Mouse (Mus musculus) 416B (cell line): ENCODE measurements at regions not wholly inside any gene's neighbourhood (a gene's known extent, or its start where the extent isn't known, plus 50 kb on each side); places are given as distances from the start of the nearest gene placed in this dataset.
A peak's percentile ranks its signal among the peaks of the same experiment; 100 is the strongest.
"Not testable (repeated sequence)": the region's sequence is repeated elsewhere in the genome, so short reads cannot be mapped to it uniquely, and the experiment has no call there.

Source experiments
- DNase-seq: peaks from one replicate; pipeline ENCODE4 v3.0.0; 2011; ENCODE audit warnings: low read depth

GRCm38 (mm10) chr12:69524337-69525035, 58.3 kb downstream of the Vcpkmt start:
- DNase-seq = no peak

GRCm38 (mm10) chr12:69519869-69520268, 63.0 kb downstream of the Vcpkmt start:
- no peak for DNase-seq

GRCm38 (mm10) chr12:69519028-69519427, 63.8 kb downstream of the Vcpkmt start:
- peak; percentile 89 for DNase-seq

- no peak for DNase-seq
These were observed 65.2 kb downstream of the Vcpkmt start for GRCm38 (mm10) chr12:69517616-69518015.

- peak; percentile 94 for DNase-seq
These were observed 66.4 kb downstream of the Vcpkmt start for GRCm38 (mm10) chr12:69516314-69516916.

GRCm38 (mm10) chr12:69515850-69516249, 67.0 kb downstream of the Vcpkmt start:
- DNase-seq = no peak

GRCm38 (mm10) chr12:69515117-69515516, 67.7 kb downstream of the Vcpkmt start:
- DNase-seq = no peak

GRCm38 (mm10) chr12:69513166-69513565, 69.7 kb downstream of the Vcpkmt start:
- peak; percentile 88 for DNase-seq

GRCm38 (mm10) chr12:69510736-69511135, 72.1 kb downstream of the Vcpkmt start:
- peak; percentile 91 for DNase-seq

- DNase-seq = not testable (repeated sequence)
These were observed 73.6 kb downstream of the Vcpkmt start for GRCm38 (mm10) chr12:69509180-69509579.

GRCm38 (mm10) chr12:69507906-69508305, 74.9 kb downstream of the Vcpkmt start:
- no peak for DNase-seq

GRCm38 (mm10) chr12:69507333-69507732, 75.5 kb downstream of the Vcpkmt start:
- peak; percentile 74 for DNase-seq

GRCm38 (mm10) chr12:69502706-69503070, 80.1 kb downstream of the Vcpkmt start:
- DNase-seq = no peak

- peak; percentile 79 for DNase-seq
These were observed 80.8 kb downstream of the Vcpkmt start for GRCm38 (mm10) chr12:69501783-69502705.

- no peak for DNase-seq
These were observed 81.5 kb downstream of the Vcpkmt start for GRCm38 (mm10) chr12:69501346-69501730.

GRCm38 (mm10) chr12:69500600-69501345, 82.1 kb downstream of the Vcpkmt start:
- DNase-seq = peak; percentile 80

GRCm38 (mm10) chr12:69497121-69497520, 85.7 kb downstream of the Vcpkmt start:
- no peak for DNase-seq

- no peak for DNase-seq
These were observed 86.4 kb downstream of the Vcpkmt start for GRCm38 (mm10) chr12:69496341-69496904.

- no peak for DNase-seq
These were observed 87.1 kb downstream of the Vcpkmt start for GRCm38 (mm10) chr12:69495776-69496175.

- no peak for DNase-seq
These were observed 88.2 kb downstream of the Vcpkmt start for GRCm38 (mm10) chr12:69494648-69495047.

- DNase-seq = no peak
These were observed 93.1 kb downstream of the Vcpkmt start for GRCm38 (mm10) chr12:69489686-69490085.

GRCm38 (mm10) chr12:69486903-69487302, 95.9 kb downstream of the Vcpkmt start:
- DNase-seq = no peak
